Mouse (Mus musculus) adrenal gland, adult 18-20 months (tissue): ENCODE data around the gene Jmjd6. TPM values are rescaled to one million over a fixed set of nuclear protein-coding genes. Genes with fewer than 3 reads are reported as not detected.

Experiments used
- DNase-seq, 2 experiments: peaks; one replicate each; pipeline ENCODE4 v3.0.0; 2021 to 2022; ENCODE audit warnings: low spot score in 2 of 2
- total RNA-seq, 2 experiments: library from RNA; stranded (reverse); gene quantifications; 1 replicate in 1 of 2; 2 replicates in 1 of 2; pipeline ENCODE4 v1.2.3; 2021

Gene Jmjd6
- total RNA-seq, 2 experiments from 2014 or later: 42.2 to 52.6 TPM

- DNase-seq: no peak
Observed at GRCm38 (mm10) chr11:116808811-116809395, 34.3 kb downstream of the Jmjd6 start.

GRCm38 (mm10) chr11:116807938-116808606 is 35.2 kb downstream of the Jmjd6 start:
- peak; percentile 84 to 86 for DNase-seq

GRCm38 (mm10) chr11:116807526-116807925 is 35.7 kb downstream of the Jmjd6 start:
- no peak for DNase-seq

GRCm38 (mm10) chr11:116807116-116807515 is 36.1 kb downstream of the Jmjd6 start:
- no peak for DNase-seq

- DNase-seq: no peak
Observed at GRCm38 (mm10) chr11:116806136-116807071, 36.8 kb downstream of the Jmjd6 start.

- no peak for DNase-seq
Observed at GRCm38 (mm10) chr11:116802709-116803108, 40.5 kb downstream of the Jmjd6 start.

GRCm38 (mm10) chr11:116801106-116801505 is 42.1 kb downstream of the Jmjd6 start:
- no peak for DNase-seq

- no peak for DNase-seq
Observed at GRCm38 (mm10) chr11:116799364-116799763, 43.9 kb downstream of the Jmjd6 start.

Other genes starting within 250 kb of the Jmjd6 start
- gene Rhbdf2, start 216.4 kb downstream of the Jmjd6 start, total RNA-seq: 10 to 100 TPM; 12.1 to 17.6 TPM
- 10 to 100 TPM; 12.5 to 13.2 TPM for gene Prcd, start 189.9 kb downstream of the Jmjd6 start, total RNA-seq
- gene Cygb, start 189.1 kb downstream of the Jmjd6 start, total RNA-seq: 10 to 100 TPM; 26.0 to 42.7 TPM
- gene St6galnac1, start 67.9 kb downstream of the Jmjd6 start, total RNA-seq: under 1 TPM in 1 of 2 experiments, not detected in 1; 0.32 TPM
- 10 to 100 TPM; 44.3 to 55.9 TPM for gene Mxra7, start 15.4 kb downstream of the Jmjd6 start, total RNA-seq
- gene Mettl23, start 171 bp downstream of the Jmjd6 start, total RNA-seq: 10 to 100 TPM; 32.2 to 32.7 TPM
- 10 to 100 TPM; 39.3 to 42.3 TPM for gene Mfsd11, start 9.0 kb upstream of the Jmjd6 start, total RNA-seq
- 100 to 1,000 TPM; 228 to 275 TPM for gene Srsf2, start 9.6 kb upstream of the Jmjd6 start, total RNA-seq
- under 1 TPM; 0.19 to 0.36 TPM for gene Mgat5b, start 75.4 kb upstream of the Jmjd6 start, total RNA-seq